In genomic region chr9:66281501-66281951, GRCm38 (mm10) we compare ENCODE assay signal across 8 mouse cellular contexts.
DNase-seq lines count a peak whose midpoint lies in the region; ATAC-seq lines count a peak whose summit lies in the region.
"Had no signal": no experiment of that assay in that cellular context is flagged by ENCODE, and none has a peak within 500 bp of the region (broad histone marks: within the 10 kb centered on the region; RNA-seq: fewer than 3 reads in every experiment).

No protein-coding gene starts in this region.

- peak; percentile 76 for DNase-seq in 416B (ENCODE audit: low read depth)
- peak; percentile 72 to 76 for DNase-seq in B cell, adult 2 months
- DNase-seq in spleen, adult 12 weeks (ENCODE audit: low spot score): peak; percentile 51
- DNase-seq in layer of hippocampus, postnatal 25 days (ENCODE audit: extremely low spot score in 1 of 2, low spot score in 1 of 2): no peak
- no peak for DNase-seq in right cerebral cortex, postnatal 10 days (ENCODE audit: low spot score in 2 of 2)
- DNase-seq in adrenal gland, adult 2 months: no peak
- DNase-seq: kidney, postnatal 25 days had no signal

- peak; percentile 43 for ATAC-seq in granulocyte monocyte progenitor cell, adult 5-6 weeks (replicated peaks; ENCODE audit: poor library complexity, severe bottlenecking)

Comparison
In these comparisons a context has a peak if more than half of its experiments do, and no peak if none do; other contexts are left out.
1. DNase-seq: peak in 416B (single experiment), B cell, adult 2 months (2 of 2) and spleen, adult 12 weeks (single experiment); none in layer of hippocampus, postnatal 25 days (0 of 2), right cerebral cortex, postnatal 10 days (0 of 2) and adrenal gland, adult 2 months (single experiment).